Mouse (Mus musculus) ES-Bruce4 (cell line): ENCODE measurements at regions not wholly inside any gene's neighbourhood (a gene's known extent, or its start where the extent isn't known, plus 50 kb on each side); places are given as distances from the start of the nearest gene placed in this dataset.

Source experiments
- CTCF ChIP-seq: IDR thresholded peaks from one replicate; pipeline ENCODE4 v1.8.1; 2011; ENCODE audit warnings: low read depth, low read length
- EP300 ChIP-seq: IDR thresholded peaks from 2 replicates; pipeline ENCODE4 v1.6.1; 2011; ENCODE audit warnings: low read depth, low read length; ENCODE audit not compliant: insufficient read depth
- POLR2A ChIP-seq: IDR thresholded peaks from one replicate; pipeline ENCODE4 v1.8.1; 2011; ENCODE audit warnings: low read length; ENCODE audit not compliant: insufficient read depth

DNA sequence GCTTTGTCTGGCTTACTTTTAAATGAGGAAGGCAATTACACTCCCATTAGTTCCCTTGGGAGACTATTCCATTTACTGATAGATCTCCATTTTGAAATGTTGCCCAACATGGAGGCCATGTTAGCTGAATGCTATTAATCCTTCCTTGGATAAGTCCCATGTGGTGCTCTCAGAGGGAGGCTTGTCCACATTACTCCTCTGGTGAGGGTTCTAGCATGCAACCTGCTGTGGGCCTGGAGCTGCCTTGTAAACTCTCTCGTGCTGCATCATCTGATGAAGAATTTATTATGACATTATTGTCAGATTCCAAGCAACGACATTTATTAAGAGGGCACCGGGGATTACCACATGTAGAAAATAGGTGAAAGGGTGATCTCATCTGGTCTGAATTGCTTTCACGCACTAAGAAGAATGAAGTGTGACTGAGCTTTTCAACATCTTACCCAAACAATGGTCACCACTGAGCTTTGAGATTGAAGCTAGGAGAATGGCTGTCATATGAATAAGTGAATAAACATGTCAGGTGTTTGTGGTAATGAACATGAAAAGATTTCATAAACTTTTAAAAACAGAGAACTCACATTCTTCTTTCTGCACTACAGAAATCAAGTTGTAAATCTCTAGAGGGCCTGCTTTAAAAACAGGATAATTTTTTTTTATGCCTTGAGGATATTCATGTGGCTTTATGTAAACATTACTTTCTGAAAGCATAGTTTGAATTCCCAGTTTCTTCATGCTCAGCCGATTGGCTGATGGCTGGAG, 495.3 kb downstream of the Ttll7 start:
- TF ChIP-seq CTCF (no peak), POLR2A (no peak), EP300 (no peak)
